Mouse (Mus musculus) kidney, adult 2 months (tissue): Measurements from ENCODE around the gene Naa10.

Experiments
- CTCF ChIP-seq: fragments of 200-500 bp; conservative IDR thresholded peaks from 2 replicates; pipeline ENCODE4 v1.5.1; 2011; ENCODE audit warnings: low read depth, mild to moderate bottlenecking, control low read depth, low read length, moderate library complexity, mixed read lengths; ENCODE audit not compliant: insufficient read depth, insufficient read length
- POLR2A ChIP-seq: fragments of 200-500 bp; IDR thresholded peaks from one replicate; pipeline ENCODE4 v1.6.1; 2011; ENCODE audit warnings: low read depth, low read length, control low read depth

- TF ChIP-seq CTCF (no peak), POLR2A (no peak)
These were observed at the start of gene Naa10, which contains the start of gene Arhgap4 for GRCm38 (mm10) chrX:73921823-73922549.
